Comparison of ENCODE assay signal across 26 mouse cellular contexts in genomic region chr9:68948141-68948540, GRCm38 (mm10).
DNase-seq lines count a peak whose midpoint lies in the region; ATAC-seq and TF ChIP-seq lines count a peak whose summit lies in the region.
"Had no signal": no experiment of that assay in that cellular context is flagged by ENCODE, and none has a peak within 500 bp of the region (broad histone marks: within the 10 kb centered on the region; RNA-seq: fewer than 3 reads in every experiment).

No protein-coding gene starts in this region.

- ATAC-seq in hindbrain, embryonic 12.5 days (ENCODE audit: low FRiP score) = peak; percentile 26; the same call in 1 of the 2 replicates
- ATAC-seq in hindbrain, embryonic 14.5 days (ENCODE audit: low FRiP score) = no peak
- 0 out of 2 replicates have a peak, but pooled peaks have one; percentile 21 for ATAC-seq in neural tube, embryonic 12.5 days (ENCODE audit: low FRiP score, low read depth)
- ATAC-seq: forebrain, embryonic 16.5 days; inflammation-experienced regulatory T-cells, adult 6 months; midbrain, embryonic 13.5 days had no signal

- H3K4me1 ChIP-seq in hindbrain, embryonic 12.5 days = peaks cover 11% of the 10 kb centered on the region
- H3K4me1 ChIP-seq in hindbrain, embryonic 14.5 days (replicated peaks; ENCODE audit: control insufficient read depth, insufficient read depth, low read length) = no peaks in the 10 kb centered on the region
- H3K4me1 ChIP-seq in neural tube, embryonic 12.5 days = peaks cover 19% of the 10 kb centered on the region
- no peaks in the 10 kb centered on the region for H3K4me1 ChIP-seq in lung, adult 2 months (ENCODE audit: control insufficient read depth, insufficient read depth, low read length)
- H3K4me1 ChIP-seq: heart, embryonic 13.5 days; liver, embryonic 13.5 days; megakaryocyte, embryonic 14.5 days had no signal

- intact Hi-C loops in left cerebral cortex, postnatal 4 days (cut with DNase I) = no loop called here

- H3K9me3 ChIP-seq in hindbrain, embryonic 12.5 days (replicated peaks) = no peaks in the 10 kb centered on the region
- H3K9me3 ChIP-seq in hindbrain, embryonic 14.5 days (ENCODE audit: control insufficient read depth, low read length) = no peaks in the 10 kb centered on the region
- H3K9me3 ChIP-seq in neural tube, embryonic 12.5 days = no peaks in the 10 kb centered on the region
- H3K9me3 ChIP-seq: embryonic facial prominence, embryonic 10.5 days; heart, embryonic 13.5 days; liver, embryonic 13.5 days; megakaryocyte, embryonic 14.5 days; midbrain, embryonic 13.5 days had no signal

- H3K4me3 ChIP-seq in hindbrain, embryonic 12.5 days = no peak overlapping the region
- no peak overlapping the region for H3K4me3 ChIP-seq in hindbrain, embryonic 14.5 days (replicated peaks; ENCODE audit: low read length)
- H3K4me3 ChIP-seq in neural tube, embryonic 12.5 days = no peak overlapping the region
- no peak overlapping the region for H3K4me3 ChIP-seq in lung, adult 2 months (replicated peaks; ENCODE audit: extremely low read depth, low read depth, low read length)
- H3K4me3 ChIP-seq: embryonic facial prominence, embryonic 10.5 days; heart, embryonic 13.5 days; layer of hippocampus, adult 2 months; liver, embryonic 13.5 days; megakaryocyte, embryonic 14.5 days; midbrain, embryonic 13.5 days had no signal

- no peak for TF ChIP-seq POLR2A in lung, adult 2 months (IDR thresholded peaks at IDR 0.05; ENCODE audit: borderline replicate concordance, extremely low read depth, low read depth, low read length)

- WGBS in hindbrain, embryonic 12.5 days = 54% methylated on average over 3 of the region's 3 CpGs
- 48% methylated on average over 3 of the region's 3 CpGs for WGBS in hindbrain, embryonic 14.5 days
- WGBS in neural tube, embryonic 12.5 days = 46% methylated on average over 3 of the region's 3 CpGs
- 86% methylated on average over 3 of the region's 3 CpGs for WGBS in lung, adult 2 months

- DNase-seq in hindbrain, embryonic 14.5 days (ENCODE audit: low spot score) = no peak
- peak; percentile 49 for DNase-seq in A20 (ENCODE audit: low read depth, low spot score)
- DNase-seq in B cell, adult 2 months = peak; percentile 29 to 50
- no peak for DNase-seq in lung, adult 2 months
- DNase-seq in left cerebral cortex, postnatal 4 days = no peak
- DNase-seq: adrenal gland, postnatal 14 days; cerebellum, adult 2 months; cerebellum, postnatal 25 days; gastrocnemius, postnatal 25 days; heart, adult 18-20 months; kidney, adult 18-20 months; kidney, postnatal 25 days; layer of hippocampus, postnatal 36 days; liver, embryonic 13.5 days; lung, embryonic 14.5 days; right cerebral cortex, adult 18-20 months; thymus, postnatal 14 days had no signal

- TF ChIP-seq CTCF in lung, adult 2 months (IDR thresholded peaks at IDR 0.05; ENCODE audit: insufficient read depth, low read length) = no peak

- no peak overlapping the region for H3K9ac ChIP-seq in hindbrain, embryonic 12.5 days
- H3K9ac ChIP-seq in hindbrain, embryonic 14.5 days = no peak overlapping the region
- no peak overlapping the region for H3K9ac ChIP-seq in neural tube, embryonic 12.5 days
- H3K9ac ChIP-seq: heart, embryonic 13.5 days; liver, embryonic 13.5 days; lung, embryonic 14.5 days; midbrain, embryonic 13.5 days had no signal

- H3K27ac ChIP-seq in hindbrain, embryonic 12.5 days = peak overlapping the region; percentile 32; the same call in 1 of the 2 replicates
- H3K27ac ChIP-seq in hindbrain, embryonic 14.5 days = no peak overlapping the region
- H3K27ac ChIP-seq in neural tube, embryonic 12.5 days = no peak overlapping the region
- H3K27ac ChIP-seq: embryonic facial prominence, embryonic 10.5 days; heart, embryonic 13.5 days; layer of hippocampus, adult 2 months; liver, embryonic 13.5 days; midbrain, embryonic 13.5 days had no signal

- H3K36me3 ChIP-seq in hindbrain, embryonic 12.5 days = no peaks in the 10 kb centered on the region
- H3K36me3 ChIP-seq in hindbrain, embryonic 14.5 days (replicated peaks; ENCODE audit: control insufficient read depth, insufficient read depth) = no peaks in the 10 kb centered on the region
- H3K36me3 ChIP-seq in neural tube, embryonic 12.5 days = no peaks in the 10 kb centered on the region
- H3K36me3 ChIP-seq: embryonic facial prominence, embryonic 10.5 days; heart, embryonic 13.5 days; liver, embryonic 13.5 days; midbrain, embryonic 13.5 days had no signal

- H3K4me2 ChIP-seq in hindbrain, embryonic 12.5 days (replicated peaks) = no peak overlapping the region
- no peak overlapping the region for H3K4me2 ChIP-seq in hindbrain, embryonic 14.5 days (replicated peaks)
- peak overlapping the region; percentile 2; the same call in 1 of the 2 replicates for H3K4me2 ChIP-seq in neural tube, embryonic 12.5 days (replicated peaks)
- H3K4me2 ChIP-seq: heart, embryonic 13.5 days; liver, embryonic 13.5 days; lung, embryonic 14.5 days; midbrain, embryonic 13.5 days had no signal

- peaks cover 6% of the 10 kb centered on the region for H3K27me3 ChIP-seq in hindbrain, embryonic 12.5 days
- no peaks in the 10 kb centered on the region for H3K27me3 ChIP-seq in hindbrain, embryonic 14.5 days (ENCODE audit: control insufficient read depth, insufficient read depth, low read length)
- no peaks in the 10 kb centered on the region for H3K27me3 ChIP-seq in neural tube, embryonic 12.5 days (replicated peaks)
- H3K27me3 ChIP-seq: heart, embryonic 13.5 days; liver, embryonic 13.5 days; megakaryocyte, embryonic 14.5 days; midbrain, embryonic 13.5 days had no signal

Comparison
In these comparisons a context has a peak if more than half of its experiments do, and no peak if none do; other contexts are left out.
1. DNase-seq: peak in A20 (single experiment) and B cell, adult 2 months (2 of 2); none in hindbrain, embryonic 14.5 days (single experiment), lung, adult 2 months (single experiment) and left cerebral cortex, postnatal 4 days (single experiment).